ENCODE assay signal across 8 mouse cellular contexts in the genomic region with DNA sequence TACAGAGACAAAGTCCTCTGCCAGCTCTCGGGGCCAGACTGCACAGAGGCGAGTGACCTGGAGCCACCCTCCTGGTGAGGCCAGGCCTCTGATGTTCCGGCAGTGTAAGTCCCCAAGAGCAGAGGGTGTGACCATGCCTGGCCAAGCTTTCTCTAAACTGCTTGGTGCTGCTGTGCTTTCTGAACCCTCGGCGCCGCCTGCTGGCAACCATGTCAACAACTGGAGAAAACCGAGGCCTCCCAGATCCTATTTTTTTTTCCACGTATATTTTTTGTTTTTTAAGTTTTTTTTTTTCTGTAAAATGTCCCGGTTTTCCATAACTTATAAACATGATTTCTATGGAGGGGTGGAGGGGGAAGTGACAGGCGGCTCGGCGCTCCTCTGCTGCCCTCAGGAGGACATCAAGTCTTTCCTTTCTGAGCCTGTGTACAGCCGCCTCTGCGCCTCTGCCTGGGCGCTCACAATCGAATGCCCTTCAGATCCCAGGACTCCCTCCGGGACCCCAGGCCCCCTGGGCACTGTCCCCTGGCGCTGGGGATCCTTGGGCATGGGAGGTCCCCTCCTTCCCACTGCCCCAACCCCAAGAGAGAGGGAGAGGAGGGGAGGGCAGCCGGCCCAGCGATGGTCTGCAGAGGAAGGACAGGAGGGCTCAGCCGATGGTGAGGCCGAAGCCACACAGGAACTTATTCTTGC. TPM values are rescaled to one million over a fixed set of nuclear protein-coding genes. Genes with fewer than 3 reads are reported as not detected.
DNase-seq lines count a peak whose midpoint lies in the region; ATAC-seq and TF ChIP-seq lines count a peak whose summit lies in the region.

No protein-coding gene starts in this region.

- H3K27me3 ChIP-seq in embryonic facial prominence, embryonic 15.5 days = no peaks in the 10 kb centered on the region
- no peaks in the 10 kb centered on the region for H3K27me3 ChIP-seq in heart, postnatal 0 days (ENCODE audit: control insufficient read depth, insufficient read depth, low read length)
- no peaks in the 10 kb centered on the region for H3K27me3 ChIP-seq in liver, embryonic 15.5 days
- no peaks in the 10 kb centered on the region for H3K27me3 ChIP-seq in neural tube, embryonic 11.5 days (ENCODE audit: control insufficient read depth, insufficient read depth, low read length)

- no peak overlapping the region; the same call in 1 of the 2 replicates for H3K4me2 ChIP-seq in embryonic facial prominence, embryonic 15.5 days (replicated peaks)
- H3K4me2 ChIP-seq in heart, postnatal 0 days (ENCODE audit: low read depth, low read length) = peak overlapping the region; percentile 38
- peak overlapping the region; percentile 27 for H3K4me2 ChIP-seq in liver, embryonic 15.5 days
- H3K4me2 ChIP-seq in neural tube, embryonic 11.5 days (ENCODE audit: low read depth) = no peak overlapping the region

- H3K36me3 ChIP-seq in embryonic facial prominence, embryonic 15.5 days = peaks cover 39% of the 10 kb centered on the region
- peaks cover 30% of the 10 kb centered on the region for H3K36me3 ChIP-seq in heart, postnatal 0 days (replicated peaks; ENCODE audit: control insufficient read depth, insufficient read depth, low read length)
- H3K36me3 ChIP-seq in liver, embryonic 15.5 days (replicated peaks) = peaks cover 42% of the 10 kb centered on the region
- H3K36me3 ChIP-seq in neural tube, embryonic 11.5 days (ENCODE audit: control insufficient read depth, insufficient read depth, low read length) = peaks cover 6% of the 10 kb centered on the region; the same call in 1 of the 2 replicates

- peak; percentile 67 for DNase-seq in urinary bladder, postnatal 25 days (ENCODE audit: low spot score)
- no peak for DNase-seq in urinary bladder, adult 2 months (ENCODE audit: low spot score)
- DNase-seq in heart, postnatal 0 days (ENCODE audit: low spot score) = peak; percentile 82
- DNase-seq in kidney, postnatal 25 days = peak; percentile 91 to 94
- peak; percentile 71 for DNase-seq in neural tube, embryonic 11.5 days (ENCODE audit: low spot score)
- peak; percentile 67 for DNase-seq in thymus, postnatal 14 days

- no peaks in the 10 kb centered on the region for H3K9me3 ChIP-seq in embryonic facial prominence, embryonic 15.5 days (replicated peaks)
- H3K9me3 ChIP-seq in heart, postnatal 0 days (replicated peaks; ENCODE audit: control insufficient read depth, low read length) = no peaks in the 10 kb centered on the region
- H3K9me3 ChIP-seq in liver, embryonic 15.5 days (replicated peaks) = no peaks in the 10 kb centered on the region
- no peaks in the 10 kb centered on the region for H3K9me3 ChIP-seq in neural tube, embryonic 11.5 days (ENCODE audit: control insufficient read depth, low read length)

- H3K27ac ChIP-seq in embryonic facial prominence, embryonic 15.5 days (replicated peaks) = peak overlapping the region; percentile 69
- peak overlapping the region; percentile 77 for H3K27ac ChIP-seq in heart, postnatal 0 days (ENCODE audit: low read depth)
- H3K27ac ChIP-seq in liver, embryonic 15.5 days (replicated peaks) = peak overlapping the region; percentile 83
- no peak overlapping the region for H3K27ac ChIP-seq in neural tube, embryonic 11.5 days (ENCODE audit: low read depth, low read length)

- peaks cover 29% of the 10 kb centered on the region for H3K4me1 ChIP-seq in embryonic facial prominence, embryonic 15.5 days
- H3K4me1 ChIP-seq in heart, postnatal 0 days (ENCODE audit: control insufficient read depth, insufficient read depth) = peaks cover 34% of the 10 kb centered on the region
- peaks cover 65% of the 10 kb centered on the region for H3K4me1 ChIP-seq in liver, embryonic 15.5 days (replicated peaks)
- 0 out of 2 replicates have a peak, but pooled peaks cover 7% of the 10 kb centered on the region for H3K4me1 ChIP-seq in neural tube, embryonic 11.5 days (ENCODE audit: control insufficient read depth, insufficient read depth, low read length)

- H3K9ac ChIP-seq in embryonic facial prominence, embryonic 15.5 days = no peak overlapping the region
- H3K9ac ChIP-seq in heart, postnatal 0 days (replicated peaks; ENCODE audit: low read depth, low read length) = 0 out of 2 replicates have a peak overlapping the region, but pooled peaks have one; percentile 21
- H3K9ac ChIP-seq in liver, embryonic 15.5 days = peak overlapping the region; percentile 35; the same call in 1 of the 2 replicates
- no peak overlapping the region; the same call in 1 of the 2 replicates for H3K9ac ChIP-seq in neural tube, embryonic 11.5 days (ENCODE audit: low read length)

- peak; percentile 75 for TF ChIP-seq CTCF in heart, postnatal 0 days (IDR thresholded peaks at IDR 0.05; ENCODE audit: low read depth)

- ATAC-seq in embryonic facial prominence, embryonic 15.5 days (ENCODE audit: insufficient number of reproducible peaks, low FRiP score, low TSS enrichment, low read depth) = no peak
- peak; percentile 82 for ATAC-seq in heart, postnatal 0 days (ENCODE audit: insufficient read depth, low read depth)
- ATAC-seq in liver, embryonic 15.5 days (ENCODE audit: insufficient read depth) = peak; percentile 78
- ATAC-seq in neural tube, embryonic 11.5 days (ENCODE audit: insufficient read depth, low FRiP score, low TSS enrichment) = no peak

- TF ChIP-seq EP300 in heart, postnatal 0 days (IDR thresholded peaks at IDR 0.05; ENCODE audit: low read depth) = no peak

- 31% methylated on average over 21 of the region's 22 CpGs for WGBS in embryonic facial prominence, embryonic 15.5 days
- 26% methylated on average over 22 of the region's 22 CpGs for WGBS in heart, postnatal 0 days
- WGBS in liver, embryonic 15.5 days (ENCODE audit: insufficient replicate concordance) = 22% methylated on average over 22 of the region's 22 CpGs
- 32% methylated on average over 22 of the region's 22 CpGs for WGBS in neural tube, embryonic 11.5 days

- H3K4me3 ChIP-seq in embryonic facial prominence, embryonic 15.5 days (replicated peaks) = no peak overlapping the region
- H3K4me3 ChIP-seq in heart, postnatal 0 days (ENCODE audit: low read depth, low read length) = no peak overlapping the region
- H3K4me3 ChIP-seq in liver, embryonic 15.5 days (replicated peaks) = no peak overlapping the region
- H3K4me3 ChIP-seq in neural tube, embryonic 11.5 days (ENCODE audit: low read depth, low read length) = no peak overlapping the region

RNA-seq across cellular contexts. Expression of a gene that starts 2.2 kb away (rescaled TPM):
- polyA plus RNA-seq in urinary bladder, adult 2 months (2012; rRNA removed) = 1,139 and 1,516 TPM in 2 replicates
- polyA plus RNA-seq in embryonic facial prominence, embryonic 15.5 days (2015; fragmentation: Nextera tagmentation; extraction: Ambion mirVana) = 442 and 474 TPM in 2 replicates
- total RNA-seq in heart, postnatal 0 days (2014; rRNA removed; ENCODE audit: low replicate concordance) = 369 and 373 TPM in 2 replicates
- 471 and 552 TPM in 2 replicates for polyA plus RNA-seq in heart, postnatal 0 days (2015; fragmentation: Nextera tagmentation; extraction: Ambion mirVana)
- polyA plus RNA-seq in liver, embryonic 15.5 days (2015; fragmentation: Nextera tagmentation; extraction: Ambion mirVana) = 2,704 and 3,478 TPM in 2 replicates
- polyA plus RNA-seq in neural tube, embryonic 11.5 days (2014; fragmentation: Nextera tagmentation; extraction: Ambion mirVana) = 125 and 146 TPM in 2 replicates

RNA-seq across cellular contexts. Expression of a gene that starts 8.8 kb away (rescaled TPM):
- polyA plus RNA-seq in urinary bladder, adult 2 months (2012; rRNA removed) = 54.0 and 72.3 TPM in 2 replicates
- 38.9 and 45.8 TPM in 2 replicates for polyA plus RNA-seq in embryonic facial prominence, embryonic 15.5 days (2015; fragmentation: Nextera tagmentation; extraction: Ambion mirVana)
- total RNA-seq in heart, postnatal 0 days (2014; rRNA removed; ENCODE audit: low replicate concordance) = not detected in 2 replicates
- 8.2 and 10.8 TPM in 2 replicates for polyA plus RNA-seq in heart, postnatal 0 days (2015; fragmentation: Nextera tagmentation; extraction: Ambion mirVana)
- polyA plus RNA-seq in liver, embryonic 15.5 days (2015; fragmentation: Nextera tagmentation; extraction: Ambion mirVana) = 609 and 611 TPM in 2 replicates
- 3.4 and 6.9 TPM in 2 replicates for polyA plus RNA-seq in neural tube, embryonic 11.5 days (2014; fragmentation: Nextera tagmentation; extraction: Ambion mirVana)

RNA-seq across cellular contexts. Expression of a gene that starts 14.0 kb away (rescaled TPM):
- polyA plus RNA-seq in urinary bladder, adult 2 months (2012; rRNA removed) = 50.6 and 62.6 TPM in 2 replicates
- polyA plus RNA-seq in embryonic facial prominence, embryonic 15.5 days (2015; fragmentation: Nextera tagmentation; extraction: Ambion mirVana) = 146 and 148 TPM in 2 replicates
- total RNA-seq in heart, postnatal 0 days (2014; rRNA removed; ENCODE audit: low replicate concordance) = 170 and 172 TPM in 2 replicates
- polyA plus RNA-seq in heart, postnatal 0 days (2015; fragmentation: Nextera tagmentation; extraction: Ambion mirVana) = 164 and 166 TPM in 2 replicates
- polyA plus RNA-seq in liver, embryonic 15.5 days (2015; fragmentation: Nextera tagmentation; extraction: Ambion mirVana) = 87.2 and 91.8 TPM in 2 replicates
- polyA plus RNA-seq in neural tube, embryonic 11.5 days (2014; fragmentation: Nextera tagmentation; extraction: Ambion mirVana) = 150 and 155 TPM in 2 replicates

RNA-seq across cellular contexts. Expression of a gene that starts 19.9 kb away (rescaled TPM):
- 0.19 and 0.28 TPM in 2 replicates for polyA plus RNA-seq in urinary bladder, adult 2 months (2012; rRNA removed)
- 0.16 TPM in 1 of 2 replicates, not detected in the other for polyA plus RNA-seq in embryonic facial prominence, embryonic 15.5 days (2015; fragmentation: Nextera tagmentation; extraction: Ambion mirVana)
- not detected in 2 replicates for total RNA-seq in heart, postnatal 0 days (2014; rRNA removed; ENCODE audit: low replicate concordance)
- 0.18 TPM in 2 replicates for polyA plus RNA-seq in heart, postnatal 0 days (2015; fragmentation: Nextera tagmentation; extraction: Ambion mirVana)
- 273 and 372 TPM in 2 replicates for polyA plus RNA-seq in liver, embryonic 15.5 days (2015; fragmentation: Nextera tagmentation; extraction: Ambion mirVana)
- not detected in 2 replicates for polyA plus RNA-seq in neural tube, embryonic 11.5 days (2014; fragmentation: Nextera tagmentation; extraction: Ambion mirVana)

RNA-seq across cellular contexts. Expression of a gene that starts 20.0 kb away (rescaled TPM):
- not detected in 2 replicates for polyA plus RNA-seq in urinary bladder, adult 2 months (2012; rRNA removed)
- not detected in 2 replicates for polyA plus RNA-seq in embryonic facial prominence, embryonic 15.5 days (2015; fragmentation: Nextera tagmentation; extraction: Ambion mirVana)
- total RNA-seq in heart, postnatal 0 days (2014; rRNA removed; ENCODE audit: low replicate concordance) = 0.31 TPM in 1 of 2 replicates, not detected in the other
- not detected in 2 replicates for polyA plus RNA-seq in heart, postnatal 0 days (2015; fragmentation: Nextera tagmentation; extraction: Ambion mirVana)
- 22.2 and 29.1 TPM in 2 replicates for polyA plus RNA-seq in liver, embryonic 15.5 days (2015; fragmentation: Nextera tagmentation; extraction: Ambion mirVana)
- not detected in 2 replicates for polyA plus RNA-seq in neural tube, embryonic 11.5 days (2014; fragmentation: Nextera tagmentation; extraction: Ambion mirVana)

Comparison
In these comparisons a context has a peak if more than half of its experiments do, and no peak if none do; other contexts are left out.
1. ATAC-seq: peak in heart, postnatal 0 days (single experiment) and liver, embryonic 15.5 days (single experiment); none in embryonic facial prominence, embryonic 15.5 days (single experiment) and neural tube, embryonic 11.5 days (single experiment).
2. H3K4me2 ChIP-seq: peak in heart, postnatal 0 days (single experiment) and liver, embryonic 15.5 days (single experiment); none in embryonic facial prominence, embryonic 15.5 days (single experiment) and neural tube, embryonic 11.5 days (single experiment).
3. H3K9ac ChIP-seq: peak in heart, postnatal 0 days (single experiment) and liver, embryonic 15.5 days (single experiment); none in embryonic facial prominence, embryonic 15.5 days (single experiment) and neural tube, embryonic 11.5 days (single experiment).